Mouse (Mus musculus) MEL-GATA-1-ER (cell line): ENCODE results near the gene Srd5a3.
"Not testable (repeated sequence)": the region's sequence is repeated elsewhere in the genome, so short reads cannot be mapped to it uniquely, and the experiment has no call there.

Experiments used
- DNase-seq: peaks from one replicate; pipeline ENCODE4 v3.0.0-alpha.2; 2012; ENCODE audit warnings: low read depth; ENCODE audit errors: extremely low read depth

Gene Srd5a3

GRCm38 (mm10) chr5:76139808-76140729 is at the start of gene Srd5a3:
Gene Srd5a3 (plus strand): TSS chr5:76140271.
- DNase-seq: peak; percentile 82

- DNase-seq: not testable (repeated sequence)
These were observed 36.3 kb upstream of the Srd5a3 start for GRCm38 (mm10) chr5:76103809-76104208.

- no peak for DNase-seq
These were observed 32.8 kb upstream of the Srd5a3 start for GRCm38 (mm10) chr5:76107306-76107705.

- no peak for DNase-seq
These were observed 31.6 kb upstream of the Srd5a3 start for GRCm38 (mm10) chr5:76108496-76108895.

- DNase-seq: no peak
These were observed 28.9 kb upstream of the Srd5a3 start for GRCm38 (mm10) chr5:76111173-76111572.

- DNase-seq: no peak
These were observed 28.1 kb upstream of the Srd5a3 start for GRCm38 (mm10) chr5:76112016-76112415.

- no peak for DNase-seq
These were observed 24.5 kb upstream of the Srd5a3 start for GRCm38 (mm10) chr5:76115436-76116041.

GRCm38 (mm10) chr5:76118441-76118840 is 21.6 kb upstream of the Srd5a3 start:
- DNase-seq: no peak

- DNase-seq: no peak
These were observed 19.4 kb upstream of the Srd5a3 start for GRCm38 (mm10) chr5:76120634-76121033.

- DNase-seq: no peak
These were observed 12.3 kb upstream of the Srd5a3 start for GRCm38 (mm10) chr5:76127584-76128316.

GRCm38 (mm10) chr5:76130292-76130691 is 9.8 kb upstream of the Srd5a3 start:
- no peak for DNase-seq

GRCm38 (mm10) chr5:76131990-76132389 is 8.1 kb upstream of the Srd5a3 start:
- DNase-seq: peak; percentile 95

GRCm38 (mm10) chr5:76135644-76136043 is 4.4 kb upstream of the Srd5a3 start:
- no peak for DNase-seq

GRCm38 (mm10) chr5:76136271-76136670 is 3.8 kb upstream of the Srd5a3 start:
- no peak for DNase-seq

GRCm38 (mm10) chr5:76137586-76137985 is 2.5 kb upstream of the Srd5a3 start:
- no peak for DNase-seq

- DNase-seq: peak; percentile 81
These were observed 2.0 kb upstream of the Srd5a3 start for GRCm38 (mm10) chr5:76138071-76138470.

GRCm38 (mm10) chr5:76138512-76138911 is 1.6 kb upstream of the Srd5a3 start:
- DNase-seq: peak; percentile 51

- peak; percentile 92 for DNase-seq
These were observed 850 bp upstream of the Srd5a3 start for GRCm38 (mm10) chr5:76139171-76139671.

GRCm38 (mm10) chr5:76140730-76141066 is 627 bp downstream of the Srd5a3 start:
- DNase-seq: no peak

- DNase-seq: no peak
These were observed 3.3 kb downstream of the Srd5a3 start for GRCm38 (mm10) chr5:76143356-76143755.

GRCm38 (mm10) chr5:76146401-76146800 is 6.3 kb downstream of the Srd5a3 start:
- DNase-seq: no peak

GRCm38 (mm10) chr5:76149436-76149835 is 9.4 kb downstream of the Srd5a3 start:
- no peak for DNase-seq
